Mouse (Mus musculus) stomach, embryonic 14.5 days (tissue): Measurements from ENCODE around the gene Kcnk6. TPM values are rescaled to one million over a fixed set of nuclear protein-coding genes. Genes with fewer than 3 reads are reported as not detected.
"Not testable (repeated sequence)": the region's sequence is repeated elsewhere in the genome, so short reads cannot be mapped to it uniquely, and the experiment has no call there.

ENCODE experiments used
- ATAC-seq: fragments of 200-750 bp; cut with Nextera tagmentation; 2 replicates; pipeline ENCODE4 v1.8.0; 2017; ENCODE audit warnings: low read depth, moderate TSS enrichment; ENCODE audit not compliant: insufficient number of reproducible peaks, insufficient read depth, low FRiP score
- H3K27ac ChIP-seq: fragments of 300-500 bp; sonication (generic); 2 replicates; pipeline ENCODE4 v1.5.1; 2014; ENCODE audit warnings: mild to moderate bottlenecking, low read length, moderate library complexity, mixed read lengths
- H3K27me3 ChIP-seq: fragments of 300-500 bp; sonication (generic); 2 replicates; pipeline ENCODE4 v1.6.1; 2014; ENCODE audit warnings: low read length, control low read depth, mixed read lengths; ENCODE audit not compliant: control insufficient read depth, insufficient read depth
- H3K36me3 ChIP-seq: fragments of 300-500 bp; sonication (generic); 2 replicates; pipeline ENCODE4 v1.6.1; 2014; ENCODE audit warnings: mild to moderate bottlenecking, control low read depth, low read length, moderate library complexity, mixed read lengths; ENCODE audit not compliant: control insufficient read depth, insufficient read depth
- H3K4me1 ChIP-seq: fragments of 300-500 bp; sonication (generic); 2 replicates; pipeline ENCODE4 v1.6.1; 2014; ENCODE audit warnings: low read length, control low read depth, mixed read lengths; ENCODE audit not compliant: control insufficient read depth, insufficient read depth
- H3K4me2 ChIP-seq: fragments of 300-500 bp; sonication (generic); replicated peaks from 2 replicates; pipeline ENCODE4 v1.6.1; 2014; ENCODE audit warnings: low read depth, low read length, control low read depth
- H3K4me3 ChIP-seq: fragments of 300-500 bp; sonication (generic); 2 replicates; pipeline ENCODE4 v1.5.1; 2014; ENCODE audit warnings: low read depth, low read length, control low read depth
- H3K9ac ChIP-seq: fragments of 300-500 bp; sonication (generic); replicated peaks from 2 replicates; pipeline ENCODE4 v1.6.1; 2014; ENCODE audit warnings: low read depth, mild to moderate bottlenecking, control low read depth, low read length, moderate library complexity, mixed read lengths
- H3K9me3 ChIP-seq: fragments of 300-500 bp; sonication (generic); 2 replicates; pipeline ENCODE4 v1.6.1; 2016; ENCODE audit warnings: low read depth, low read length, control low read depth; ENCODE audit not compliant: control insufficient read depth
- WGBS: fragments of 180-500 bp; shearing (Covaris S2); extraction: QIAGEN DNeasy Blood & Tissue Kit; methylation state at CpG from one replicate; pipeline ENCODE4 v1.1.7; 2014; 5-methylcytosine and 5-hydroxymethylcytosine counted together
- polyA plus RNA-seq: library from polyadenylated mRNA; unstranded; fragments of >200 nt; fragmentation: Nextera tagmentation; extraction: Ambion mirVana; gene quantifications from 2 replicates; pipeline ENCODE4 v1.2.1, GENCODE M21; 2014

Gene Kcnk6
- polyA plus RNA-seq, 1 experiment from 2014 or later, result 0.98 TPM

- Histone ChIP-seq H3K36me3 (peaks cover 10% of the 10 kb centered on the region), H3K4me3 (no peak overlapping the region), H3K9ac (no peak overlapping the region), H3K4me1 (peaks cover 24% of the 10 kb centered on the region), H3K9me3 (no peaks in the 10 kb centered on the region), H3K27ac (no peak overlapping the region), H3K27me3 (no peaks in the 10 kb centered on the region), H3K4me2 (no peak overlapping the region)
- 80% methylated on average over 7 of the region's 7 CpGs for WGBS
- no peak for ATAC-seq
These were observed 12.6 kb upstream of the Kcnk6 start for GRCm38 (mm10) chr7:29244732-29245416.

DNA sequence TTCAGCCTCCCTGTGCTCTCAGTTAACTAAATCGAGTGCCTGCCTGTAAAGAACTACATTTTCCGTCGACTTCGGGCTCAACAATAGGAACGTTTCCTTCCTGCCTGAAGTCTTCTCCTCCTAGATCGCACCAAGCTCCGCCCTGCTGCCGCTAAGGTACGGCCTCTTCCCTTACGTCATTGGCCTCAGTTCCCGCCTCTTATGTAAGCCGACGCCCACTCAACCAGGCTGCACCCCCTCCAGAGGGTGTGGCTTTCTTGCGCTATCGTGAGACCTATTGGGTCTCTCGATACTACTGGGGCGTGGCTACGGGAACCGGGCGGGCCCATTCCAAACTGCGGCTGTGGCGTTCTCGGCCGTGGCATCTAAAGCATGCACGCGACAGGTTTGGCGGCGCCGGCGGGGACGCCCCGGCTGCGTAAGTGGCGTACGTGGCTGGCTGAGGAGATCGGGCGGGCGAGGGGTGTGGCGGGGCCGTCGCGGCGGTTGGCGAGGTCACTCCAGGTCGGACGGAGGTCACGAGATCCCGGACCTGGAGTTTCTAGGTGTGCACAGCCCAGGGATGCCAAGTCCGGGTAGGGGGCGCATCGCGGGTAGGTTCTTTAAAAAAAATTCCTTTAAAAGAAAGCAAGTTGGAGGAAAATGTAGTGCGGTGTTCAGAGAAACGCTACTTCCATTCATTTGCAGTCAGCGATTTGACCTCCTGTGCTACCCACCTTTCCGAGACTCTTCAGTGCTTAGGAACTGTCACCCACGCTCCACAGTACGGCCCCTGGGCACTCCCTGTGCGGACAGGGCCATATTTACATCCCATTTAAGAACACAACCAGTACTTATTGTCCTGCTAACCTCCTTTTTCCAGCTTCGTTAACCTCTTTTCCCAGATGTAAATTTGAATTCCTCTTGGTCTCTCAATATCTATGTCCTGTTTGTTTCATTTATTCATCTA, 6.0 kb upstream of the Kcnk6 start, which contains the start of gene Yif1b:
TSS of gene Yif1b (plus strand) at position 311 of the 949 bp plus-strand sequence.
- peak within 1 kb of the TSS; percentile 85 for H3K4me2 ChIP-seq
- H3K27me3 ChIP-seq, result no peaks in the 10 kb centered on the region
- H3K9ac ChIP-seq, result peak within 1 kb of the TSS; percentile 42
- peak; percentile 95 for ATAC-seq
- peak within 1 kb of the TSS; percentile 89 for H3K27ac ChIP-seq
- 0 out of 2 replicates have a peak, but pooled peaks cover 8% of the 10 kb centered on the region for H3K4me1 ChIP-seq
- H3K9me3 ChIP-seq, result no peaks in the 10 kb centered on the region
- under 1% methylated on average over 60 of the region's 60 CpGs for WGBS
- no peaks in the 10 kb centered on the region for H3K36me3 ChIP-seq
- H3K4me3 ChIP-seq, result peak within 1 kb of the TSS; percentile 70

- ATAC-seq, H3K9me3 ChIP-seq, H3K27me3 ChIP-seq, H3K36me3 ChIP-seq, H3K4me1 ChIP-seq, H3K9ac ChIP-seq: not testable (repeated sequence)
- H3K4me2 ChIP-seq, result peak overlapping the region; percentile 85
- WGBS, result 26% methylated on average over 6 of the region's 6 CpGs
- peak overlapping the region; percentile 89 for H3K27ac ChIP-seq
- peak overlapping the region; percentile 70 for H3K4me3 ChIP-seq
These were observed 5.3 kb upstream of the Kcnk6 start for GRCm38 (mm10) chr7:29237596-29237995.

- Histone ChIP-seq H3K4me3 (no peak overlapping the region), H3K36me3 (no peaks in the 10 kb centered on the region), H3K4me1 (0 out of 2 replicates have a peak, but pooled peaks cover 8% of the 10 kb centered on the region), H3K27ac (no peak overlapping the region), H3K4me2 (no peak overlapping the region), H3K27me3 (no peaks in the 10 kb centered on the region; the same call in 1 of the 2 replicates), H3K9ac (no peak overlapping the region), H3K9me3 (no peaks in the 10 kb centered on the region)
- WGBS, result 84% methylated on average over 4 of the region's 4 CpGs
- no peak for ATAC-seq
These were observed 4.3 kb upstream of the Kcnk6 start for GRCm38 (mm10) chr7:29236593-29236992.

DNA sequence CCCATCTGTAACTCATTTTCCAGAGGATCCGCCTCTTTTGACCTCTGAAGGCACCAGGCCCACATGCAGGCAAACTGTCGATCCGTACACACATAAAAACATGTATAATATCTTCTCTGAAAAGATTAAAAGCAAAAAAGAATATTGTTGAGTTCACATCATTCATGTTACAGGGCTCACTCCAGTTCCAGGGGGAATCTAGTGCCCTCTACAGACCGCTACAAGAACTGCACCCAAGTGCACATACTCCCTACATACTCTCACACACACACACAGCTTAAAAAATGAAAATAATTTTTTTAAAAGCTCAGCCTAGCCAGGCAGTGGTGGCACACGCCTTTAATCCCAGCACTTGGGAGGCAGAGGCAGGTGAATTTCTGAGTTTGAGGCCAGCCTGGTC, 2.3 kb upstream of the Kcnk6 start:
- Histone ChIP-seq H3K9ac (no peak overlapping the region), H3K4me2 (no peak overlapping the region), H3K27ac (no peak overlapping the region), H3K4me3 (no peak overlapping the region), H3K36me3 (no peaks in the 10 kb centered on the region), H3K27me3 (no peaks in the 10 kb centered on the region; the same call in 1 of the 2 replicates), H3K4me1 (0 out of 2 replicates have a peak, but pooled peaks cover 8% of the 10 kb centered on the region), H3K9me3 (no peaks in the 10 kb centered on the region)
- ATAC-seq, result no peak
- WGBS, result 80% methylated on average over 5 of the region's 5 CpGs

DNA sequence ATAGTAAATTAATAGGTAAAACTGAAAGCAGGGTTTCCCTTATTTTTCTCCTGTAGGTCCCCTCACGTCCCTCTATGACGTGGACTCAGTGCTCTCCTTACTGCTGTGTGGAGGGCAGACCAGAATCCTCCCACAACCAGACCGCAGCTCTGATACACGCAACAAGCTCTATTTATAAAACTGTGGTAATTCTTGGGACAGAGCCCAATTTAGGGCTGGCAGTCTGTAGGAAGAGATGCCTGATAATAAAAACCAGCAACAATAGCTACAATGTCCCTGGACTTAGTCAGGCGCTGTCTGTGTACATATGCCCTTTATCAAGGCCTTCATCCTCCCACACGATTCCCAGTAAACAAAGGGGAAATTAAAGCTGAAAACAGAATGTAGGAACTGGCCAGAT, 1.4 kb upstream of the Kcnk6 start:
- Histone ChIP-seq H3K27ac (no peak overlapping the region), H3K9me3 (no peaks in the 10 kb centered on the region), H3K4me1 (no peaks in the 10 kb centered on the region), H3K27me3 (no peaks in the 10 kb centered on the region; the same call in 1 of the 2 replicates), H3K9ac (no peak overlapping the region), H3K36me3 (no peaks in the 10 kb centered on the region), H3K4me2 (no peak overlapping the region), H3K4me3 (no peak overlapping the region)
- ATAC-seq, result no peak
- 63% methylated on average over 6 of the region's 6 CpGs for WGBS

GRCm38 (mm10) chr7:29231517-29231916, 798 bp downstream of the Kcnk6 start:
- peak overlapping the region; percentile 60; the same call in 1 of the 2 replicates for H3K4me3 ChIP-seq
- H3K9me3 ChIP-seq, result no peaks in the 10 kb centered on the region
- H3K4me1 ChIP-seq, result no peaks in the 10 kb centered on the region
- H3K9ac ChIP-seq, result no peak overlapping the region
- H3K27me3 ChIP-seq, result no peaks in the 10 kb centered on the region; the same call in 1 of the 2 replicates
- H3K4me2 ChIP-seq, result peak overlapping the region; percentile 96
- 63% methylated on average over 3 of the region's 3 CpGs for WGBS
- H3K36me3 ChIP-seq, result no peaks in the 10 kb centered on the region
- ATAC-seq, result no peak
- no peak overlapping the region for H3K27ac ChIP-seq

DNA sequence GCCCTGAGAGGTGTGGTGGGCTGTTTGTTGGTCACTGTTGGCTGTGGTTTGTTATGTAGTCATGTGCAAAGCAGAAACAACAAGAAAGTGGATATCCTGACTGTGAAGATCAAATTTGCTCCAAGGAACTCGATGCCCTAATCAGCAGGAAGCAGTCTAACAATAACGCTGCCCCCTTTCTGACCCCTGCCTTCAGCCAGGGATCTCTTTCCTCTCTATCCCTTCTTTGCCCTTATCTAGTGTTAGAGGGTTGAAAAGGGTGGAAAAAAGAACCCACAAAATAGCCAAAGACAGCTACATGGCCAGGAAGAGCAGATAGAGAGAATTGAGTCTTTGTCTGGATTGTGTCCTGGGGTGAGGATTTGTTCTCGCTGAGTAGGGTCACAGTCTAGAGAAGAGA, 1.8 kb downstream of the Kcnk6 start:
- H3K9me3 ChIP-seq, result no peaks in the 10 kb centered on the region
- H3K4me1 ChIP-seq, result 0 out of 2 replicates have a peak, but pooled peaks cover under 1% of the 10 kb centered on the region
- no peak overlapping the region for H3K9ac ChIP-seq
- no peak overlapping the region for H3K4me2 ChIP-seq
- WGBS, result 60% methylated on average over 3 of the region's 3 CpGs
- H3K4me3 ChIP-seq, result no peak overlapping the region
- H3K27me3 ChIP-seq, result no peaks in the 10 kb centered on the region; the same call in 1 of the 2 replicates
- no peak for ATAC-seq
- no peak overlapping the region for H3K27ac ChIP-seq
- H3K36me3 ChIP-seq, result no peaks in the 10 kb centered on the region
